Mouse (Mus musculus): Measurements from ENCODE around the gene Grm8.

DNA sequence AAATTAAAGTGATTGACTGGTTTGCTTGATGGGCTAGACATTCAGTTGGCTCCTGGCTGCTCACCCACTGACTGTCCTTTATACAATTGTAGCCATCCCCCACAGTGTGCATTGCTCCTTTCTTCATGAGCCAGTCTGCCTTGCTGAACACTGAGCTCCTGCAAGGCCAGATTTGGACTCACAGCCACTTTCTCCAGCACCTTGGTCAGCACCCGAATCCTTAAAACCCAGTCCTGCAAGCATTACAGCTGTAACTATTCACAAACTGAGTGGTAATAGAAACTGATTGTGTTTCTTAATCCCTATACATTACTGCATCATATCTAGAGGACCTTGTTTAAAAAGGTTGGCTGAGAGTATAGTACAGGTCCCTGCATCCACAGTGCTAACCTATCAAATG is 221.7 kb downstream of the Grm8 start:
- TF ChIP-seq CTCF (IDR thresholded peaks at IDR 0.05; ENCODE audit: low read depth, low read length) (no peak), POLR2A (IDR thresholded peaks at IDR 0.05; ENCODE audit: extremely low read depth, insufficient read depth, low read length) (no peak)

All from liver, adult 2 months (tissue).